Mouse (Mus musculus): ENCODE results near the gene Grm4. TPM values are rescaled to one million over a fixed set of nuclear protein-coding genes. Genes with fewer than 3 reads are reported as not detected.

Grm4 gene
- total and polyA plus RNA-seq, 3 experiments = 0.06 TPM; not detected in 2

DNA sequence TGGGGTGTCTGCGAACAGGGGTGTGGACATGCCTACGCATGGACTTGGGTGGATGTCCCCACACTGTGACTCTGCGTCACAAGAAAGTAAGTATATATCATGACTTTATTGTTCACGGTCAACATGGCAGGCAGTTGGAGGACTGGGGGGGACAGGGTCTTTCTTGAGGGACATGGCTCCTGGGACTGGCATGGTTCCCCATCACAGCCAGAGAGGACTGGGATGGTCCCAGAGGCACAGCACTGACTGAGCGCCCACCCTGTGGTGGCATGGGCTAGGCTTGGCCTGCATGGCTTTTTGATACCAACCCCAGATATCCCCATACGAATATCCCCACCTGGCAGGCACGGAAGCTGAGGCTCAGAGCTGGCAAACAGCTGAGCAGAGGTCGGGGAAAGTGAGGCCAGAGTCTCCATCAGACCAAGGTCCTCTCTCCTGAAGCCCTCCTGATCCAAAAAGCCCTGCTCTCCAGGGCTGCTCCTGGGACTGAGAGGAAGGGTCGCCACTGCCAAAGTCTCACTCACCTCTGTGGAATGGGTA, 64.1 kb downstream of the Grm4 start:
- Histone ChIP-seq H3K36me3 (ENCODE audit: control insufficient read depth in 1 of 2, insufficient read depth in 2 of 2, low read length in 2 of 2) (no peaks in the 10 kb centered on the region), H3K4me1 (ENCODE audit: control insufficient read depth in 1 of 2, insufficient read depth in 2 of 2, low read length in 2 of 2) (no peaks in the 10 kb centered on the region), H3K9me3 (replicated peaks; ENCODE audit: insufficient read depth, low read length) (no peaks in the 10 kb centered on the region), H3K4me3 (ENCODE audit: control insufficient read depth in 1 of 2, insufficient read depth in 1 of 2, low read depth in 2 of 2, low read length in 2 of 2) (no peak overlapping the region), H3K9ac (ENCODE audit: control insufficient read depth, low read depth, low read length, poor library complexity, severe bottlenecking) (no peak overlapping the region), H3K79me2 (ENCODE audit: control insufficient read depth, insufficient read depth, low read length, poor library complexity) (no peaks in the 10 kb centered on the region), H3K27ac (ENCODE audit: control insufficient read depth, low read depth, low read length) (no peak overlapping the region), H3K27me3 (ENCODE audit: control insufficient read depth in 1 of 2, insufficient read depth in 2 of 2, low read length in 2 of 2) (no peaks in the 10 kb centered on the region)
- no peak for DNase-seq (ENCODE audit: low read depth, low spot score)
- no peak for TF ChIP-seq ETS1 (IDR thresholded peaks at IDR 0.05; ENCODE audit: low read depth, low read length)
- TF ChIP-seq SIN3A (IDR thresholded peaks at IDR 0.05; ENCODE audit: low read length) = no peak
- TF ChIP-seq EP300 (IDR thresholded peaks at IDR 0.05; ENCODE audit: low read depth in 1 of 2, low read length in 2 of 2) = no peak
- no peak for TF ChIP-seq MAX (IDR thresholded peaks at IDR 0.05; ENCODE audit: low read length)
- no peak for TF ChIP-seq USF2 (IDR thresholded peaks at IDR 0.05; ENCODE audit: borderline replicate concordance in 1 of 2, insufficient read depth in 1 of 2, low read depth in 1 of 2, low read length in 2 of 2)
- TF ChIP-seq ELF1 (IDR thresholded peaks at IDR 0.05; ENCODE audit: low read depth, low read length) = no peak
- TF ChIP-seq TAL1 (IDR thresholded peaks at IDR 0.05; ENCODE audit: low read length) = no peak

DNA sequence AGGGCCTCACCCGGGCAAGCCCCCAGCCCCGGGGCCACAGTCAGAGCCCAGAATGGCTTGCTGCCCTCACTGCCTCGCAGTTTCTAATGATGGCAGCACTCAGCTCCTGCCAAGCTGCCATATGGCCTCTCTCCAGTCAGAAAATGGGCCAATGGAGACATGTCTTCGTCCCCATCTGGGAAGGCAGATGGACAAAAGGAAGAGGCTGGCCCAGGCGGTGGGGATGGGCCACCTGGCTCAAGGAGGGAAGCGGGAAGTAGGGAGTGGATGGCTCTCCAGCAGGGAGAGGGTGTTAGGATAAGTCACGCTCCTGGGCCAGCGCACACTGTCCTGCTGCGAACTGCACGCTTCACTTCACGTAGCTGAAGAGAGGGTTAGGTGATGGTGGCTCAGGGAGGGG, 64.8 kb downstream of the Grm4 start:
- Histone ChIP-seq H3K36me3 (ENCODE audit: control insufficient read depth in 1 of 2, insufficient read depth in 2 of 2, low read length in 2 of 2) (no peaks in the 10 kb centered on the region), H3K4me3 (ENCODE audit: control insufficient read depth in 1 of 2, insufficient read depth in 1 of 2, low read depth in 2 of 2, low read length in 2 of 2) (no peak overlapping the region), H3K4me1 (ENCODE audit: control insufficient read depth in 1 of 2, insufficient read depth in 2 of 2, low read length in 2 of 2) (no peaks in the 10 kb centered on the region), H3K79me2 (ENCODE audit: control insufficient read depth, insufficient read depth, low read length, poor library complexity) (no peaks in the 10 kb centered on the region), H3K9me3 (replicated peaks; ENCODE audit: insufficient read depth, low read length) (no peaks in the 10 kb centered on the region), H3K27ac (ENCODE audit: control insufficient read depth, low read depth, low read length) (no peak overlapping the region), H3K9ac (ENCODE audit: control insufficient read depth, low read depth, low read length, poor library complexity, severe bottlenecking) (no peak overlapping the region), H3K27me3 (ENCODE audit: control insufficient read depth in 1 of 2, insufficient read depth in 2 of 2, low read length in 2 of 2) (no peaks in the 10 kb centered on the region)
- TF ChIP-seq JUND (IDR thresholded peaks at IDR 0.05; ENCODE audit: low read depth, low read length) (no peak), ZNF384 (IDR thresholded peaks at IDR 0.05; ENCODE audit: low read depth, low read length) (no peak), TBP (IDR thresholded peaks at IDR 0.05; ENCODE audit: low read depth, low read length) (no peak), TAL1 (IDR thresholded peaks at IDR 0.05; ENCODE audit: low read length) (no peak), TCF12 (IDR thresholded peaks at IDR 0.05; ENCODE audit: low read depth, low read length) (no peak), POLR2A (IDR thresholded peaks at IDR 0.05; ENCODE audit: control insufficient read depth in 1 of 2, insufficient read depth in 1 of 2, low read depth in 1 of 2, low read length in 2 of 2, poor library complexity in 1 of 2) (no peak), RCOR1 (IDR thresholded peaks at IDR 0.05; ENCODE audit: low read depth, low read length) (no peak), MAX (IDR thresholded peaks at IDR 0.05; ENCODE audit: low read length) (no peak), NRF1 (IDR thresholded peaks at IDR 0.05; ENCODE audit: insufficient read depth, low read depth, low read length, poor library complexity, severe bottlenecking) (no peak), BHLHE40 (IDR thresholded peaks at IDR 0.05; ENCODE audit: borderline replicate concordance, low read depth, low read length) (no peak), ZC3H11A (IDR thresholded peaks at IDR 0.05; ENCODE audit: low read depth, low read length) (no peak), MYC (IDR thresholded peaks at IDR 0.05; ENCODE audit: low read depth, low read length) (no peak), ZMIZ1 (IDR thresholded peaks at IDR 0.05; ENCODE audit: low read depth, low read length) (no peak), EP300 (IDR thresholded peaks at IDR 0.05; ENCODE audit: low read depth in 1 of 2, low read length in 2 of 2) (no peak), E2F4 (IDR thresholded peaks at IDR 0.05; ENCODE audit: borderline replicate concordance, low read depth, low read length) (no peak), MXI1 (IDR thresholded peaks at IDR 0.05; ENCODE audit: low read depth, low read length) (no peak), MEF2A (IDR thresholded peaks at IDR 0.05; ENCODE audit: extremely low read depth, insufficient replicate concordance, low read depth, low read length, poor library complexity, severe bottlenecking) (no peak), KAT2A (conservative IDR thresholded peaks at IDR 0.05; ENCODE audit: low read depth, low read length) (no peak)
- DNase-seq (ENCODE audit: low read depth, low spot score) = no peak
